Mouse (Mus musculus) left cerebral cortex, adult 8-10 months (tissue): Measurements from ENCODE around the gene Appbp2. TPM values are rescaled to one million over a fixed set of nuclear protein-coding genes. Genes with fewer than 3 reads are reported as not detected.

ENCODE experiments used
- DNase-seq, 2 experiments: peaks; one replicate each; pipeline ENCODE4 v3.0.0; 2022; ENCODE audit warnings: low spot score in 2 of 2
- total RNA-seq, 4 experiments: library from RNA; stranded (reverse); gene quantifications; 2 replicates each; pipeline ENCODE4 v1.2.4; 2022

Appbp2 gene
- 10 to 100 TPM; 52.0 to 57.5 (median 56.0) TPM for total RNA-seq

GRCm38 (mm10) chr11:85234990-85235841 lies at the start of gene Appbp2:
Appbp2 (minus strand) TSS chr11:85235130.
- peak; percentile 74 to 80 for DNase-seq

- DNase-seq, result no peak
Observed at GRCm38 (mm10) chr11:85281219-85281878, 46.4 kb upstream of the Appbp2 start.

GRCm38 (mm10) chr11:85278175-85278574 lies 43.2 kb upstream of the Appbp2 start:
- no peak for DNase-seq

GRCm38 (mm10) chr11:85277609-85278008 lies 42.7 kb upstream of the Appbp2 start:
- no peak for DNase-seq

- DNase-seq, result no peak
Observed at GRCm38 (mm10) chr11:85275151-85275550, 40.2 kb upstream of the Appbp2 start.

- DNase-seq, result no peak
Observed at GRCm38 (mm10) chr11:85273299-85273698, 38.4 kb upstream of the Appbp2 start.

GRCm38 (mm10) chr11:85270631-85271030 lies 35.7 kb upstream of the Appbp2 start:
- no peak for DNase-seq

- no peak for DNase-seq
Observed at GRCm38 (mm10) chr11:85267393-85267792, 32.5 kb upstream of the Appbp2 start.

- DNase-seq, result no peak
Observed at GRCm38 (mm10) chr11:85264635-85265034, 29.7 kb upstream of the Appbp2 start.

- DNase-seq, result peak; percentile 17 to 43
Observed at GRCm38 (mm10) chr11:85261192-85261591, 26.3 kb upstream of the Appbp2 start.

- DNase-seq, result no peak
Observed at GRCm38 (mm10) chr11:85258966-85259365, 24.0 kb upstream of the Appbp2 start.

GRCm38 (mm10) chr11:85255471-85256027 lies 20.6 kb upstream of the Appbp2 start:
- no peak for DNase-seq

- peak in 1 of 2 experiments; percentile 15 for DNase-seq
Observed at GRCm38 (mm10) chr11:85253641-85254040, 18.7 kb upstream of the Appbp2 start.

GRCm38 (mm10) chr11:85253006-85253405 lies 18.1 kb upstream of the Appbp2 start:
- no peak for DNase-seq

- no peak for DNase-seq
Observed at GRCm38 (mm10) chr11:85251955-85252354, 17.0 kb upstream of the Appbp2 start.

- DNase-seq, result no peak
Observed at GRCm38 (mm10) chr11:85250467-85250866, 15.5 kb upstream of the Appbp2 start.

GRCm38 (mm10) chr11:85249338-85249737 lies 14.4 kb upstream of the Appbp2 start:
- DNase-seq, result no peak

GRCm38 (mm10) chr11:85248151-85248550 lies 13.2 kb upstream of the Appbp2 start:
- no peak for DNase-seq

GRCm38 (mm10) chr11:85241226-85241625 lies 6.3 kb upstream of the Appbp2 start:
- no peak for DNase-seq

- no peak for DNase-seq
Observed at GRCm38 (mm10) chr11:85240211-85240610, 5.3 kb upstream of the Appbp2 start.

- peak; percentile 62 to 74 for DNase-seq
Observed at GRCm38 (mm10) chr11:85234363-85234989, 454 bp downstream of the Appbp2 start.
